Mouse (Mus musculus) cortical plate, adult 2 months (tissue): ENCODE results near the gene Hist1h4d.
"Not testable (repeated sequence)": the region's sequence is repeated elsewhere in the genome, so short reads cannot be mapped to it uniquely, and the experiment has no call there.

Source experiments
- CTCF ChIP-seq: fragments of 200-500 bp; IDR thresholded peaks from 2 replicates; pipeline ENCODE4 v1.5.1; 2011; ENCODE audit warnings: mild to moderate bottlenecking, control low read depth, low read length; ENCODE audit not compliant: insufficient read depth; ENCODE audit errors: extremely low read depth
- POLR2A ChIP-seq: fragments of 200-500 bp; IDR thresholded peaks from 2 replicates; pipeline ENCODE4 v1.6.1; 2011; ENCODE audit warnings: mild to moderate bottlenecking, low read length, control low read depth; ENCODE audit not compliant: insufficient read depth; ENCODE audit errors: extremely low read depth

DNA sequence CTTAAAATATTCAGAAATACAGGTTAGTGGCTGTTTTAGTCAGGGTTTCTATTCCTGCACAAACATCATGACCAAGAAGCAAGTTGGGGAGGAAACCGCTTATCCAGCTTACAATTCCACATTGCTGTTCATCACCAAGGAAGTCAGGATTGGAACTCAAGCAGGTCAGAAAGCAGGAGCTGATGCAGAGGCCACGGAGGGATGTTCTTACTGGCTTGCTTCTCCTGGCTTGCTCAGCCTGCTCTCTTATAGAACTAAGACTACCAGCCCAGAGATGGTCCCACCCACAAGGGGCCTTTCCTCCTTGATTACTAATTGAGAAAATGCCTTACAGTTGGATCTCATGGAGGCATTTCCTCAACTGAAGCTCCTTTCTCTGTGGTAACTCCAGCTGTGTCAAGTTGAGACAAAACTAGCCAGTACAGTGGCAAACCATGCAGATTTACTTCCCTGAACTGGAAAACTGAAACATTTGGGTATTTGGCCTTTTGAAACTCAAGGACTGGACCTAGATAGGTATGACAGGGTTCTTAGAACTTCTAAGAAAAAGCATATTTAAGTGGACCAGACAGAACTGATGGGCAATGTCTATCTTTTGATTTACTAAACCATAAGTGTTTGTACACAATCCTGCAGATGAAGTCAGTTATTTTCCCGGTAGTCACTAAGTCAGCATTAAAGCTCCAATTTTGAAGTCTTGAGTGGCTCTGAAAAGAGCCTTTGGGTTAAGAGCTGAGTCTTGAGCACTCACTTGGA is 39.0 kb upstream of the Hist1h4d start:
- not testable (repeated sequence) for TF ChIP-seq CTCF, POLR2A
